Mouse (Mus musculus) MEL (cell line): ENCODE data around the gene Timeless. TPM values are rescaled to one million over a fixed set of nuclear protein-coding genes. Genes with fewer than 3 reads are reported as not detected.
A peak's percentile ranks its signal among the peaks of the same experiment; 100 is the strongest.

Source experiments
- DNase-seq: peaks from one replicate; pipeline ENCODE4 v3.0.0; 2011; ENCODE audit warnings: low read depth, low spot score
- H3K27ac ChIP-seq: 2 replicates; pipeline ENCODE4 v1.5.1; 2012; ENCODE audit warnings: low read depth, mild to moderate bottlenecking, control low read depth, low read length, moderate library complexity; ENCODE audit not compliant: control insufficient read depth
- H3K27me3 ChIP-seq, 2 experiments: fragments of 150-350 bp in 1 of 2; sonication (generic) in 1 of 2; 2 replicates each; pipeline ENCODE4 v1.6.1; 2012; ENCODE audit warnings: low read length in 2 of 2, mild to moderate bottlenecking in 2 of 2, improper control_type of control experiment in 1 of 2, moderate library complexity in 1 of 2; ENCODE audit not compliant: insufficient read depth in 2 of 2, control insufficient read depth in 1 of 2
- H3K36me3 ChIP-seq, 2 experiments: 2 replicates each; pipeline ENCODE4 v1.6.1; 2012 to 2014; ENCODE audit warnings: low read length in 2 of 2, improper control_type of control experiment in 1 of 2, inconsistent platforms in 1 of 2, mild to moderate bottlenecking in 1 of 2; ENCODE audit not compliant: insufficient read depth in 2 of 2, control insufficient read depth in 1 of 2
- H3K4me1 ChIP-seq, 2 experiments: fragments of 150-350 bp in 1 of 2; sonication (generic) in 1 of 2; 2 replicates each; pipeline ENCODE4 v1.6.1; 2012; ENCODE audit warnings: low read length in 2 of 2, improper control_type of control experiment in 1 of 2, mild to moderate bottlenecking in 1 of 2; ENCODE audit not compliant: insufficient read depth in 2 of 2, control insufficient read depth in 1 of 2
- H3K4me3 ChIP-seq, 2 experiments: fragments of 150-350 bp in 1 of 2; sonication (generic) in 1 of 2; 2 replicates each; pipeline ENCODE4 v1.5.1; 2012; ENCODE audit warnings: low read depth in 2 of 2, low read length in 2 of 2, mild to moderate bottlenecking in 2 of 2, moderate library complexity in 2 of 2, control low read depth in 1 of 2, improper control_type of control experiment in 1 of 2; ENCODE audit not compliant: control insufficient read depth in 1 of 2, insufficient read depth in 1 of 2
- H3K79me2 ChIP-seq: 2 replicates; pipeline ENCODE4 v1.6.1; 2012; ENCODE audit warnings: mild to moderate bottlenecking, low read length, moderate library complexity; ENCODE audit not compliant: control insufficient read depth, poor library complexity, insufficient read depth
- H3K9ac ChIP-seq: 2 replicates; pipeline ENCODE4 v1.6.1; 2012; ENCODE audit warnings: low read depth, mild to moderate bottlenecking, control low read depth, low read length, moderate library complexity; ENCODE audit not compliant: control insufficient read depth, poor library complexity, severe bottlenecking
- H3K9me3 ChIP-seq: fragments of 150-350 bp; sonication (generic); replicated peaks from 2 replicates; pipeline ENCODE4 v1.6.1; 2012; ENCODE audit warnings: mild to moderate bottlenecking, low read length, improper control_type of control experiment, moderate library complexity; ENCODE audit not compliant: insufficient read depth
- CTCF ChIP-seq, 3 experiments: IDR thresholded peaks in 2 of 3; conservative IDR thresholded peaks in 1 of 3; 2 replicates each; pipeline ENCODE4 v1.5.1; 2011 to 2012; ENCODE audit warnings: low read length in 3 of 3, low read depth in 2 of 3, mild to moderate bottlenecking in 2 of 3, improper control_type of control experiment in 1 of 3, inconsistent platforms in 1 of 3, mixed read lengths in 1 of 3, moderate library complexity in 1 of 3; ENCODE audit not compliant: control insufficient read depth in 1 of 3, insufficient read depth in 1 of 3, poor library complexity in 1 of 3, severe bottlenecking in 1 of 3
- E2F4 ChIP-seq: IDR thresholded peaks from 2 replicates; pipeline ENCODE4 v1.6.1; 2011; ENCODE audit warnings: low read depth, low read length, improper control_type of control experiment, borderline replicate concordance
- ELF1 ChIP-seq: IDR thresholded peaks from 2 replicates; pipeline ENCODE4 v1.6.1; 2014; ENCODE audit warnings: low read depth, mild to moderate bottlenecking, inconsistent platforms, low read length, improper control_type of control experiment, moderate library complexity
- EP300 ChIP-seq, 2 experiments: IDR thresholded peaks; 2 replicates each; pipeline ENCODE4 v1.6.1; 2011; ENCODE audit warnings: improper control_type of control experiment in 2 of 2, low read length in 2 of 2, low read depth in 1 of 2, mild to moderate bottlenecking in 1 of 2
- GABPA ChIP-seq: IDR thresholded peaks from 2 replicates; pipeline ENCODE4 v1.6.1; 2012; ENCODE audit warnings: low read depth, mild to moderate bottlenecking, inconsistent platforms, low read length, improper control_type of control experiment, moderate library complexity
- HCFC1 ChIP-seq: IDR thresholded peaks from 2 replicates; pipeline ENCODE4 v1.6.1; 2012; ENCODE audit warnings: low read depth, mild to moderate bottlenecking, inconsistent platforms, low read length, improper control_type of control experiment, moderate library complexity
- JUND ChIP-seq: IDR thresholded peaks from 2 replicates; pipeline ENCODE4 v1.6.1; 2011; ENCODE audit warnings: low read depth, mild to moderate bottlenecking, improper control_type of control experiment, low read length
- MAFK ChIP-seq: IDR thresholded peaks from 2 replicates; pipeline ENCODE4 v1.6.1; 2011; ENCODE audit warnings: low read depth, mild to moderate bottlenecking, low read length, improper control_type of control experiment, borderline replicate concordance
- MAX ChIP-seq: IDR thresholded peaks from 2 replicates; pipeline ENCODE4 v1.6.1; 2011; ENCODE audit warnings: low read length, improper control_type of control experiment
- MEF2A ChIP-seq: IDR thresholded peaks from 2 replicates; pipeline ENCODE4 v1.6.1; 2014; ENCODE audit warnings: low read depth, mild to moderate bottlenecking, inconsistent platforms, low read length, improper control_type of control experiment; ENCODE audit not compliant: poor library complexity, insufficient replicate concordance, severe bottlenecking; ENCODE audit errors: extremely low read depth
- MXI1 ChIP-seq: IDR thresholded peaks from 2 replicates; pipeline ENCODE4 v1.6.1; 2011; ENCODE audit warnings: mild to moderate bottlenecking, low read depth, low read length, improper control_type of control experiment
- NELFE ChIP-seq: IDR thresholded peaks from 2 replicates; pipeline ENCODE4 v1.6.1; 2011; ENCODE audit warnings: low read depth, low read length, improper control_type of control experiment
- POLR2AphosphoS2 ChIP-seq: IDR thresholded peaks from 2 replicates; pipeline ENCODE4 v1.6.1; 2011; ENCODE audit warnings: low read length, improper control_type of control experiment
- POLR2AphosphoS5 ChIP-seq: IDR thresholded peaks from 2 replicates; pipeline ENCODE4 v1.6.1; 2012; ENCODE audit warnings: low read depth, borderline replicate concordance, mild to moderate bottlenecking, inconsistent platforms, low read length, moderate library complexity, mixed read lengths
- RCOR1 ChIP-seq: IDR thresholded peaks from 2 replicates; pipeline ENCODE4 v1.6.1; 2012; ENCODE audit warnings: low read depth, mild to moderate bottlenecking, inconsistent platforms, low read length, improper control_type of control experiment
- TAL1 ChIP-seq: IDR thresholded peaks from 2 replicates; pipeline ENCODE4 v1.6.1; 2012; ENCODE audit warnings: mild to moderate bottlenecking, inconsistent platforms, low read length, moderate library complexity, mixed read lengths
- TCF12 ChIP-seq: IDR thresholded peaks from 2 replicates; pipeline ENCODE4 v1.6.1; 2014; ENCODE audit warnings: low read depth, mild to moderate bottlenecking, inconsistent platforms, low read length, improper control_type of control experiment, moderate library complexity
- UBTF ChIP-seq: IDR thresholded peaks from 2 replicates; pipeline ENCODE4 v1.6.1; 2012; ENCODE audit warnings: low read depth, mild to moderate bottlenecking, inconsistent platforms, low read length, improper control_type of control experiment, moderate library complexity, borderline replicate concordance; ENCODE audit not compliant: insufficient read depth
- ZKSCAN1 ChIP-seq: IDR thresholded peaks from 2 replicates; pipeline ENCODE4 v1.6.1; 2012; ENCODE audit warnings: low read depth, mild to moderate bottlenecking, inconsistent platforms, low read length, improper control_type of control experiment, moderate library complexity
- ZMIZ1 ChIP-seq: IDR thresholded peaks from 2 replicates; pipeline ENCODE4 v1.6.1; 2012; ENCODE audit warnings: low read depth, mild to moderate bottlenecking, inconsistent platforms, low read length, improper control_type of control experiment, moderate library complexity
- ZNF384 ChIP-seq: IDR thresholded peaks from 2 replicates; pipeline ENCODE4 v1.6.1; 2012; ENCODE audit warnings: low read depth, mild to moderate bottlenecking, inconsistent platforms, low read length, improper control_type of control experiment
- polyA plus RNA-seq, 2 experiments: library from polyadenylated mRNA; stranded (reverse) in 1 of 2; unstranded in 1 of 2; fragments of >175 nt in 1 of 2; fragments of >200 nt in 1 of 2; gene quantifications; 2 replicates each; pipeline versions ENCODE4 v1.2.1 to v1.2.4; 2012; ENCODE audit warnings: low replicate concordance in 2 of 2, low read depth in 1 of 2; ENCODE audit not compliant: insufficient read length in 2 of 2, insufficient read depth in 1 of 2, missing spikeins in 1 of 2
- total RNA-seq: library from RNA; depleted of rRNA; stranded (reverse); fragments of 300-350 nt; gene quantifications from 2 replicates; pipeline ENCODE4 v1.2.3, GENCODE M21; 2012

Timeless gene
- total and polyA plus RNA-seq, 3 experiments: 49.3 to 627 (median 89.8) TPM

DNA sequence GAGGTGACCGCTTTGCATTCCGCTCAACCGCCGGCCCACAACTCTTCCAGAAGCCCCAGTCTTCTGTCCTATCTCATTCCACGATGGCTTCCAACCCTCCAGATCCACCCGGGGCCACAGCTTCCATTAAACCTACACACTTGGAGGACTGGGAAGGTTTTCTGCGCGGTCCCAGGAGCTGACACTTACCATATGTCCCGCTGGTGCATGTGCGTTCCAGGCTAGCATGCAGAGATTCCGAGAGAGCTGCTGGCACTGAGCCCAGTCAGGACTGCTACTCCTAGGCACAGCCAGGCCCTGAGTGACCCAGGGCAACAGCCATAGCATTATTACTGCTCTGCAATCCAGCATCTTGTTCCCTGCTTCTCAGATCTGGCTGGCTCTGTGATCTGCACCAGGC, 65.8 kb downstream of the Timeless start:
- Histone ChIP-seq H3K4me3 (no peak overlapping the region), H3K36me3 (peaks cover 0 to 20% of the 10 kb centered on the region in 2 experiments; a peak in 2 of 4 replicates), H3K27me3 (no peaks in the 10 kb centered on the region), H3K27ac (no peak overlapping the region), H3K9me3 (no peaks in the 10 kb centered on the region), H3K9ac (no peak overlapping the region), H3K4me1 (peaks cover 0 to 24% of the 10 kb centered on the region in 2 experiments; a peak in 3 of 4 replicates), H3K79me2 (peaks cover 3% of the 10 kb centered on the region; the same call in 1 of the 2 replicates)
- no peak for DNase-seq
- TF ChIP-seq ELF1: no peak
- TF ChIP-seq TAL1: no peak
- no peak for TF ChIP-seq MXI1
- no peak for TF ChIP-seq ZMIZ1
- TF ChIP-seq E2F4: no peak
- no peak for TF ChIP-seq EP300 (IDR thresholded peaks at IDR 0.05; ENCODE audit: low read depth in 1 of 2, low read length in 2 of 2)
- TF ChIP-seq RCOR1: no peak
- TF ChIP-seq ZNF384: no peak
- no peak for TF ChIP-seq TCF12

DNA sequence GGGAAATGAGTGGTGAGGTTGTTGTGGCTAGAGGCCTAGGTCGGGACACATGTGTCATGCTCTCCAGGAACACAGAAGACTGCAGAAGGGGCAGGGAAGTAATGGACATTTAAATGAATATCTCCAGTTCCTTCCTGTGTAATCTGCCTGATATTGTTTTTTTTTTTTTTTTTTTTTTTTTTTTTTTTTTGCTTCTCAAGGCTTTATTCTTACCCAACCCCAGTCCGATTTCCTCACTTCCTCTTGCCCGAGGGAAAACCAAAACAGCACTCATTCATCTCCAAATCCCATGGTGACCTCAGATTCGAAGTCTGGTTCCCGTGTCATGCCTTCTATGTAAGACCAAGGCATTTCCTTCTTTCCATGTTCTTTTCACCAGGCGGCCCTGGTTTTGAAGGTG, 66.4 kb downstream of the Timeless start:
- Histone ChIP-seq H3K27ac (no peak overlapping the region), H3K4me1 (peaks cover 0 to 24% of the 10 kb centered on the region in 2 experiments; a peak in 3 of 4 replicates), H3K36me3 (peaks cover 0 to 20% of the 10 kb centered on the region in 2 experiments; a peak in 2 of 4 replicates), H3K79me2 (peaks cover 6% of the 10 kb centered on the region; the same call in 1 of the 2 replicates), H3K27me3 (no peaks in the 10 kb centered on the region), H3K9ac (no peak overlapping the region), H3K4me3 (no peak overlapping the region), H3K9me3 (no peaks in the 10 kb centered on the region)
- peak; percentile 35 for DNase-seq
- no peak for TF ChIP-seq HCFC1
- TF ChIP-seq GABPA: no peak
- no peak for TF ChIP-seq ELF1
- peak; percentile 92 for TF ChIP-seq ZNF384
- TF ChIP-seq MAFK: no peak
- no peak for TF ChIP-seq NELFE

DNA sequence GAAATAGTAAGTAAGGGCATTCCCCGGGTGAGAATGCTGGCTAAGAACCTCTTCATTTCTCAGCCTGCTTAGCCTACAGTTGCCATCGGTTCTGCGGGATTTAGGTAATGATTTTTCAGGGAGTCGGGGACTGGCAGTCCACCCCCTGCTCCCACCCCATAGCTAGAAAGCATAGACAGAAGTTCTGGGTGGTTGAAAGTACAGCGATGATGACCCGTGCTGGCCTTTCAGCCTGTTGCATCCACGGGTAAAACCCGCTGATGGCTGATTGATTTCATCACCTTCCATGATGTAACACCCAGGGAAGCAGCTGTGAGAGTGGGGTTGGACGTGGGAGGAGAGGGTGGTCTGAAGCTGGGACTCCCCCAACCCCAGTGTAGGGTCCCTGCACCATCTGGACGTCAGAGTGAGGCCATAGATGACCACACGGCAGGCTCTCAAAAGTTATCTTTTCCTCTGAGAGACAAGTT, 66.9 kb downstream of the Timeless start, which contains the start of gene Il23a:
Il23a (minus strand) TSS at position 51 of the 470 bp plus-strand sequence.
- TF ChIP-seq MAX (no peak), POLR2AphosphoS5 (no peak), RCOR1 (no peak), ZNF384 (no peak), POLR2AphosphoS2 (no peak), CTCF (IDR thresholded peaks at IDR 0.05 in 2 of 3, conservative IDR thresholded peaks at IDR 0.05 in 1 of 3; ENCODE audit: control insufficient read depth in 1 of 3, insufficient read depth in 1 of 3, low read depth in 2 of 3, low read length in 3 of 3, poor library complexity in 1 of 3, severe bottlenecking in 1 of 3) (no peak), MXI1 (no peak), HCFC1 (no peak), MEF2A (no peak), JUND (no peak), MAFK (no peak), ELF1 (no peak), TCF12 (no peak), UBTF (no peak), ZKSCAN1 (no peak)
- no peak within 1 kb of the TSS for H3K9ac ChIP-seq
- H3K27me3 ChIP-seq: no peaks in the 10 kb centered on the region
- no peak within 1 kb of the TSS for H3K27ac ChIP-seq
- H3K36me3 ChIP-seq: peaks cover 0 to 20% of the 10 kb centered on the region in 2 experiments; a peak in 2 of 4 replicates
- no peak for DNase-seq
- H3K9me3 ChIP-seq: no peaks in the 10 kb centered on the region
- H3K4me1 ChIP-seq: peaks cover 0 to 24% of the 10 kb centered on the region in 2 experiments; a peak in 3 of 4 replicates
- no peak within 1 kb of the TSS for H3K4me3 ChIP-seq
- H3K79me2 ChIP-seq: peaks cover 6% of the 10 kb centered on the region; the same call in 1 of the 2 replicates
